Mouse (Mus musculus) skeletal muscle tissue, adult 2 months (tissue): ENCODE measurements around the gene Urad.

Experiments
- DNase-seq: peaks from one replicate; pipeline ENCODE4 v3.0.0-alpha.2; 2012; ENCODE audit warnings: low read depth, low spot score

Gene Urad

DNA sequence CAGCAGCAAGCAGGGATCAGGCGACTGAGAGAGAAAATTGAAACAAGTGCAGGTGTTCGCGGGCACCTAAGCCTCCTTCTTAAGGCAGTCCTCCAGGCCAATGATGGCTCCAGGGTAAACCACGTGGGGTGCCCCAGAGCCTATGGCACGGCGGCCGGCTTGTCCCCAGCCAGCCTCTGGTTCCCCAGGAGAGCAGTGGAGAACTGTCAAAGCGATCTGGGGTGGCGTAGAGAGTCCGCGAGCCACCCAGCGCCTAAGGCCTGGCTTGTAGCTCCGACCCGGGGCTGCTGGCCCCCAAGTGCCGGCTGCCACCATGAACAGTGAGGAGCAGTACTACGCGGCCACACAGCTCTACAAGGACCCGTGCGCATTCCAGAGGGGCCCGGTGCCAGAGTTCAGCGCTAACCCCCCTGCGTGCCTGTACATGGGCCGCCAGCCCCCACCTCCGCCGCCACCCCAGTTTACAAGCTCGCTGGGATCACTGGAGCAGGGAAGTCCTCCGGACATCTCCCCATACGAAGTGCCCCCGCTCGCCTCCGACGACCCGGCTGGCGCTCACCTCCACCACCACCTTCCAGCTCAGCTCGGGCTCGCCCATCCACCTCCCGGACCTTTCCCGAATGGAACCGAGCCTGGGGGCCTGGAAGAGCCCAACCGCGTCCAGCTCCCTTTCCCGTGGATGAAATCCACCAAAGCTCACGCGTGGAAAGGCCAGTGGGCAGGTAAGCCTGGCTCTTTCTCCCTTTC lies 52.1 kb downstream of the Urad start, which contains the start of gene Pdx1:
Gene Pdx1 (plus strand): TSS at position 34 of the 747 bp plus-strand sequence.
- no peak for DNase-seq

DNA sequence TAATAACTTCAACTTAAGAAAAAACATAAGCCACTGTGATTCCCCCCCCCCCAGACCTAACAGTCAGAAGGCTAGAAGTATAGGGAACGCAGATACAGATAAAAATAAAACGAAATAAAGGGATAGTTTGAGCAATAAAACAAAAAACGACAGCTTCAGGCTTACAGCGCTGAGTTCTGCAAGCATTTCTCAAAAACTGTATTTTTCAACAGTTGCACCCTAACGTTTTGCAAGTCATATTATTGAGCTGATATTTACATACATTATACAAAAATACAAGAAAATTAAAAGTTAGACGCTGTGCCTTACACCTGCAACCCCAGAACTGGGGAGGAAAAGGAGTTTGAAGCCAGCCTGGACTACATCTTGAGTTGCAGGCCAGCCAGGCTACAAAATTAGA lies 52.9 kb downstream of the Urad start:
- no peak for DNase-seq

GRCm38 (mm10) chr5:147268728-147269127 lies 53.5 kb downstream of the Urad start:
- no peak for DNase-seq

- DNase-seq = no peak
These were observed 54.8 kb downstream of the Urad start for GRCm38 (mm10) chr5:147267434-147267833.
